Mouse (Mus musculus) C2C12 (cell line): ENCODE data around the gene Phb.

Experiments used
- CTCF ChIP-seq: IDR thresholded peaks from one replicate; pipeline ENCODE4 v1.5.1; 2011; ENCODE audit not compliant: control insufficient read depth, insufficient read depth, insufficient read length
- MYOD1 ChIP-seq: IDR thresholded peaks from one replicate; pipeline ENCODE4 v1.6.1; 2011; ENCODE audit warnings: low read depth; ENCODE audit not compliant: control insufficient read depth, insufficient read length

- TF ChIP-seq MYOD1, result no peak
- TF ChIP-seq CTCF, result no peak
These were observed 19.0 kb upstream of the Phb start for GRCm38 (mm10) chr11:95647791-95648190.
